Mouse (Mus musculus): Measurements from ENCODE around the gene Ccdc141. TPM values are rescaled to one million over a fixed set of nuclear protein-coding genes. Genes with fewer than 3 reads are reported as not detected.

Gene Ccdc141
- polyA plus RNA-seq, 1 experiment: 43.2 TPM

DNA sequence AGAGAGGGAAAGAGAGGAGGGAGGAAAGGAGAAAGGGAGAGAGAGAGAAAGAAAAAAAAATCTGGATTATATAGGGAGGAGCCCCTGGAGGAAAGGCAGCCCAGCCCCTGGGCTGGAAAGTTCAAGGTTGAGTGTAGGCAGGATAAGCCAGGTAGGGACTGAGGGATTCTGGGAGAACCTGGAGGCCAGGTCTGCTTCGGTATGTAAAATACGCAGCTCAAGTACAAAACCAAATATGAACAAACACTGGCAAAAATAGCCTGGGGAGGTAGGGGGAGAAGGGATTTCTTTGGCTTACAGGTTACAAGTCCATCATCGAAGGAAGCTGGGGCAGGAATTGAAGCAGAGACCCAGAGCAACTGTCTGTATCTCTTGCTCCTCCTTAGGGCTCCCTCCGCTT lies 183.1 kb downstream of the Ccdc141 start:
- H3K4me2 ChIP-seq (ENCODE audit: low read depth): no peak overlapping the region
- no peak overlapping the region for H3ac ChIP-seq (ENCODE audit: control insufficient read depth, insufficient read length)
- no peak for TF ChIP-seq MYOG (IDR thresholded peaks at IDR 0.05; ENCODE audit: control insufficient read depth in 1 of 3, insufficient read depth in 1 of 3, insufficient read length in 2 of 3, low read depth in 2 of 3)
- TF ChIP-seq MAX (IDR thresholded peaks at IDR 0.05; ENCODE audit: low read depth): no peak
- no peak for TF ChIP-seq TCF3 (IDR thresholded peaks at IDR 0.05; ENCODE audit: insufficient read length, low read depth)
- TF ChIP-seq USF1 (IDR thresholded peaks at IDR 0.05; ENCODE audit: low read depth): no peak
- TF ChIP-seq E2F4 (IDR thresholded peaks at IDR 0.05; ENCODE audit: insufficient read depth): no peak
- TF ChIP-seq REST (IDR thresholded peaks at IDR 0.05; ENCODE audit: insufficient read depth, insufficient read length): no peak
- no peak for TF ChIP-seq CEBPB (IDR thresholded peaks at IDR 0.05; ENCODE audit: insufficient read depth, poor library complexity, severe bottlenecking)
- TF ChIP-seq TCF12 (IDR thresholded peaks at IDR 0.05; ENCODE audit: insufficient read depth, poor library complexity, severe bottlenecking): no peak
- TF ChIP-seq SRF (IDR thresholded peaks at IDR 0.05; ENCODE audit: control insufficient read depth, insufficient read length, low read depth): no peak
- no peak for TF ChIP-seq POLR2AphosphoS2 (IDR thresholded peaks at IDR 0.05; ENCODE audit: insufficient read length, low read depth)
- no peak for TF ChIP-seq MYOD1 (IDR thresholded peaks at IDR 0.05; ENCODE audit: control insufficient read depth in 1 of 3, insufficient read length in 2 of 3, low read depth in 2 of 3)
- no peak for TF ChIP-seq POLR2A (IDR thresholded peaks at IDR 0.05; ENCODE audit: insufficient read length, low read depth)

DNA sequence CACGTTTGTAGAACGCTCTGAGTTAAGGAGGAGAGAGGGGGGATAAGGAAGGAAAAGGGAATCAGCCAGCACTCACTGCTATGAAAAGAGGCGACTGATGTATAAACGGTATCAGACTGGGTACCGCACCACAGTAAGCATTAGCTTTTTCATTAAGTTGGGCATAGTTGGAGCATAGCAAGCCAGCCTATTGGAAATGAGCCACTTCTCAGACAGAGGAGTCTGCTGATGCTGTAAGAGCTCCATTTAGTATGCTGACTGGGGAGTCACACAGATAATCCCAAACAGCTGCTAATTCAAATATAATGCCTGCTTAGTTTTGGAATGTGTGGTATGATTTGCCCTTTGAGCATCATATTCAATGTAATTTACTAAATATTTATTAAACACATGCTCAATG lies 186.1 kb downstream of the Ccdc141 start:
- no peaks in the 10 kb centered on the region for H3K27me3 ChIP-seq (ENCODE audit: control insufficient read depth, insufficient read depth, insufficient read length)
- H3K4me3 ChIP-seq: no peak overlapping the region
- no peak overlapping the region for H3ac ChIP-seq (ENCODE audit: control insufficient read depth, insufficient read length)
- H3K36me3 ChIP-seq (ENCODE audit: control insufficient read depth, insufficient read depth): no peaks in the 10 kb centered on the region
- H3K4me2 ChIP-seq (ENCODE audit: low read depth): peak overlapping the region; percentile 52
- no peak for TF ChIP-seq USF1 (IDR thresholded peaks at IDR 0.05; ENCODE audit: low read depth)
- no peak for TF ChIP-seq POLR2A (IDR thresholded peaks at IDR 0.05; ENCODE audit: insufficient read length, low read depth)
- TF ChIP-seq TCF12 (IDR thresholded peaks at IDR 0.05; ENCODE audit: insufficient read depth, poor library complexity, severe bottlenecking): peak; percentile 25
- no peak for TF ChIP-seq SRF (IDR thresholded peaks at IDR 0.05; ENCODE audit: control insufficient read depth, insufficient read length, low read depth)
- TF ChIP-seq MYOD1 (IDR thresholded peaks at IDR 0.05; ENCODE audit: control insufficient read depth in 1 of 3, insufficient read length in 2 of 3, low read depth in 2 of 3): peak in 2 of 3 experiments; percentile 5 to 27
- peak in 2 of 3 experiments; percentile 19 to 59 for TF ChIP-seq MYOG (IDR thresholded peaks at IDR 0.05; ENCODE audit: control insufficient read depth in 1 of 3, insufficient read depth in 1 of 3, insufficient read length in 2 of 3, low read depth in 2 of 3)
- H3K79me2 ChIP-seq (ENCODE audit: control insufficient read depth, insufficient read depth): no peaks in the 10 kb centered on the region

More for the DNA sequence above, 183.1 kb downstream of the Ccdc141 start:
- Histone ChIP-seq H3K4me3 (no peak overlapping the region), H3K36me3 (ENCODE audit: control insufficient read depth, insufficient read depth) (no peaks in the 10 kb centered on the region), H3K27me3 (ENCODE audit: control insufficient read depth, insufficient read depth, insufficient read length) (no peaks in the 10 kb centered on the region), H3K79me2 (ENCODE audit: control insufficient read depth, insufficient read depth) (no peaks in the 10 kb centered on the region)

GRCm38 (mm10) chr2:76983601-76984000 lies 186.8 kb downstream of the Ccdc141 start:
- no peaks in the 10 kb centered on the region for H3K36me3 ChIP-seq (ENCODE audit: control insufficient read depth, insufficient read depth)
- H3K27me3 ChIP-seq (ENCODE audit: control insufficient read depth, insufficient read depth, insufficient read length): no peaks in the 10 kb centered on the region
- H3ac ChIP-seq (ENCODE audit: control insufficient read depth, insufficient read length): no peak overlapping the region
- peak overlapping the region; percentile 52 for H3K4me2 ChIP-seq (ENCODE audit: low read depth)
- no peaks in the 10 kb centered on the region for H3K79me2 ChIP-seq (ENCODE audit: control insufficient read depth, insufficient read depth)
- TF ChIP-seq SRF (IDR thresholded peaks at IDR 0.05; ENCODE audit: control insufficient read depth, insufficient read length, low read depth): no peak
- no peak for TF ChIP-seq USF1 (IDR thresholded peaks at IDR 0.05; ENCODE audit: low read depth)
- no peak for TF ChIP-seq POLR2AphosphoS2 (IDR thresholded peaks at IDR 0.05; ENCODE audit: insufficient read length, low read depth)
- no peak for TF ChIP-seq MYOD1 (IDR thresholded peaks at IDR 0.05; ENCODE audit: control insufficient read depth in 1 of 3, insufficient read length in 2 of 3, low read depth in 2 of 3)
- no peak for TF ChIP-seq REST (IDR thresholded peaks at IDR 0.05; ENCODE audit: insufficient read depth, insufficient read length)
- TF ChIP-seq POLR2A (IDR thresholded peaks at IDR 0.05; ENCODE audit: insufficient read length, low read depth): no peak
- TF ChIP-seq TCF3 (IDR thresholded peaks at IDR 0.05; ENCODE audit: insufficient read length, low read depth): no peak
- no peak for TF ChIP-seq E2F4 (IDR thresholded peaks at IDR 0.05; ENCODE audit: insufficient read depth)
- no peak for TF ChIP-seq TCF12 (IDR thresholded peaks at IDR 0.05; ENCODE audit: insufficient read depth, poor library complexity, severe bottlenecking)
- TF ChIP-seq MYOG (IDR thresholded peaks at IDR 0.05; ENCODE audit: control insufficient read depth in 1 of 3, insufficient read depth in 1 of 3, insufficient read length in 2 of 3, low read depth in 2 of 3): no peak
- no peak for TF ChIP-seq CEBPB (IDR thresholded peaks at IDR 0.05; ENCODE audit: insufficient read depth, poor library complexity, severe bottlenecking)
- TF ChIP-seq MAX (IDR thresholded peaks at IDR 0.05; ENCODE audit: low read depth): no peak
- no peak overlapping the region for H3K4me3 ChIP-seq

DNA sequence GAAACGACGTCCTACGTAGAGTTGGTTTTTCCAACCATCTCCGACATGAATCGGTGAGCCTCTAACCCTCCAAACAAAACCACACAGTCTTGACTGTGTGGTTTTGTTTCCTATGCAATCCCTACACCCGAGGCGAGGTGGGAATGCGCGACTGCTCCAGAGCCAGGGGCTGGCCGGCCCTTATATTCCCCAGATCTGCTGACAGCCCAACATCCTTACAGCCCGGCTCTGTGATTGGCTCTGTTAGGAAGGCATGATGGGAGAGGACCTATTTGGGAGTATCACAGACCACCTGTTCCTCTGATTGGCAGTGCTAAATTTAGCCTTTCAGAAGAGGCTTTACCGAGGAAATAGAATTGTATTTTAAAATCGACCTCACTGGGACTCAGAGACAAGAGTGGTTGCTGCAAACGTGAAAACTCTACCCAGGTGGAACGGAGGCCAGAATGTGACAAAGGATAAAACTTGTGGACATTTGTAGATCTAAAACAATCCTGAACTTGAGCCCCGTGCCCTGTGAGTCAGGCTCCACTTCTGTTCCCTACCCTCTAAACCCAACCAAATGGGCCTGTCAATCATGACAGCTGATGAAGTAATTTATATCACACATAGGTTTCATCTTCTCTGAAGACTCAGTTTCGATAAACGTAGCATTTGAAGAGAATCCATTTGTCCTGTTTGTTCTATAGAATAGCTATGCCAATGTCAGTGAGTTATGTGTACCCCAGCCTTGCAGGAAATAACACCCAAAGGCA lies 187.9 kb downstream of the Ccdc141 start, which contains the start of gene Ttn:
Gene Ttn, minus strand, starts transcription at position 157 of the 755 bp plus-strand sequence.
- TF ChIP-seq USF1 (IDR thresholded peaks at IDR 0.05; ENCODE audit: low read depth) (no peak), TCF12 (IDR thresholded peaks at IDR 0.05; ENCODE audit: insufficient read depth, poor library complexity, severe bottlenecking) (no peak), MYOD1 (IDR thresholded peaks at IDR 0.05; ENCODE audit: control insufficient read depth in 1 of 3, insufficient read length in 2 of 3, low read depth in 2 of 3) (peak; percentile 58 to 68 (median 65)), POLR2A (IDR thresholded peaks at IDR 0.05; ENCODE audit: insufficient read length, low read depth) (peak; percentile 74), MYOG (IDR thresholded peaks at IDR 0.05; ENCODE audit: control insufficient read depth in 1 of 3, insufficient read depth in 1 of 3, insufficient read length in 2 of 3, low read depth in 2 of 3) (peak in 2 of 3 experiments; percentile 42 to 49), POLR2AphosphoS2 (IDR thresholded peaks at IDR 0.05; ENCODE audit: insufficient read length, low read depth) (peak; percentile 85)
- Histone ChIP-seq H3K4me2 (ENCODE audit: low read depth) (peak within 1 kb of the TSS; percentile 66), H3K4me3 (peak within 1 kb of the TSS; percentile 27), H3ac (ENCODE audit: control insufficient read depth, insufficient read length) (no peak within 1 kb of the TSS), H3K27me3 (ENCODE audit: control insufficient read depth, insufficient read depth, insufficient read length) (no peaks in the 10 kb centered on the region), H3K36me3 (ENCODE audit: control insufficient read depth, insufficient read depth) (peaks cover 9% of the 10 kb centered on the region), H3K79me2 (ENCODE audit: control insufficient read depth, insufficient read depth) (no peaks in the 10 kb centered on the region)

Measured in myocyte (in vitro differentiated cells).